Mouse (Mus musculus) lung, postnatal 14 days (tissue): ENCODE measurements around the gene Ifit3b.
"Not testable (repeated sequence)": the region's sequence is repeated elsewhere in the genome, so short reads cannot be mapped to it uniquely, and the experiment has no call there.

ENCODE experiments used
- DNase-seq: peaks from one replicate; pipeline ENCODE4 v3.0.0; 2021

Gene Ifit3b

DNA sequence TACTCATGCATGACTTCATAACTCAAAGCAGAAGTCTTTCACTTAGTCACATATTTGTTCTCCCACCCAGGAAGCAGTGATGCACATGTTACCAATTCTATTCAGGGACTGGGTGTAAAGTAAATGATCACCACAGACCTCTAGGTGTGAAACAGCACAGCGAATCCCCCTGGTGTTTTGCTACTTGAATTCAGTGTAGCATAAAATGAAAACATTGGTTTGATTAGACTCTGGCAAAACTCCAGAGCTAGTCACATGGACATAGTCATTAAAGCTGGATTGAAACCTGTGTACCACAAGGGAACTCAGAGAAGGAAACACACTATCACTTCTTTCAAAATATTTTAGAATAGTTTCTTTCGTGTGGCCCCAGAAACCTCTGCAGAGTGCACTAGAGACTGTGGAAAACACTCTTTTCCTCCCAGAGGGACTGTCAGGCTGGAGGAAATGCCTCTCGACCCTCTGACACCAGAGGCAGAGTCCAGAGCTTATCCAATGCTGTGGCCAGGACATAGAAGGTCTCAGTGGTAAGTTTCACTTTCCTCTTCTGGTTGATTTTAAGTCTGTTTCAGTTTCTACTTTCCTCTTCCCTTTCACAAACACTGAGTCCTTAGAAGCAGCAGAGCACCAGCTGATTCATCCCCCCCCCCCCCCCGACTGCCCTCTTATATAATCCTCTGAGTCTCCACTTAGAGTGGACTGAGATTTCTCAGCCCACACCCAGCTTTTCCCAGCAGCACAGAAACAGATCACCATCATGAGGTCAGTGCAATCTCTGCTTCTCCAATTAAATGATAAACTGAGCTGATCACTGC, at the start of gene Ifit3b:
Gene Ifit3b, plus strand, starts transcription at position 734 of the 815 bp plus-strand sequence.
- DNase-seq, result not testable (repeated sequence)

DNA sequence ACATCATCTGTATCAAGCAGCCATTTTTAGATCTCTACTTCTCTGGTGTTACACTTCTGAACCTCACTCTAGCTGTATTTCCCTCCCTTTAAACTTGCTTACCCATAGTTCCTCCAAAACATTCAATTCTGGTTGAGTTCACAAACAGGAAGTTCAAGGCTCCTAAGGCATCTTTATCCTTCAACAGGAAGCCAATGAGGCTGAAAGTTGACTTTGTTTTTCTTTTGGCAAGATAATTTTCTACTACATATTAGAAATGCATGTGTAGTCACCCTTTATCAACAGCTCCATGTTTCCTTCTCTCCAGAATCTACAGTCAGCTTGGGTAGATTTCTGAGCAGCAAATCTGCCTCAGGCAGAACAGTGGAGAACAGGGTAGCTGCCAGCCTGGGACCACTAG, 45.2 kb upstream of the Ifit3b start:
- DNase-seq, result no peak

GRCm38 (mm10) chr19:34566178-34566784, 41.5 kb upstream of the Ifit3b start:
- no peak for DNase-seq

GRCm38 (mm10) chr19:34568988-34569895, 38.5 kb upstream of the Ifit3b start:
- DNase-seq, result peak; percentile 40

- DNase-seq, result no peak
Observed at GRCm38 (mm10) chr19:34569896-34570476, 37.8 kb upstream of the Ifit3b start.

GRCm38 (mm10) chr19:34571080-34571479, 36.7 kb upstream of the Ifit3b start:
- no peak for DNase-seq

DNA sequence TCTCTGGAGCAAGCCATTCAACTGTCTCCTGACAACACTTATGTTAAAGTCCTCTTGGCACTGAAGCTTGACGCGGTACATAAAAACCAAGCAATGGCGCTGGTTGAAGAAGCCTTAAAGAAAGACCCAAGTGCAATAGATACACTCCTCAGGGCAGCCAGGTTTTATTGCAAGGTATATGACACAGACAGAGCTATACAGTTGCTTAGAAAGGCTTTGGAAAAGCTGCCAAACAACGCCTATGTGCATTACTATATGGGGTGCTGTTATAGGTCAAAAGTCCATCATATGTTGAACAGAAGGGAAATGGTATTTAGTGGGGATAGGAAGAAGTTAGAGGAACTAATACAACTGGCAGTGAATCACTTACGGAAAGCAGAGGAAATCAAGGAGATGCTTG, 34.1 kb upstream of the Ifit3b start:
- DNase-seq, result no peak

DNA sequence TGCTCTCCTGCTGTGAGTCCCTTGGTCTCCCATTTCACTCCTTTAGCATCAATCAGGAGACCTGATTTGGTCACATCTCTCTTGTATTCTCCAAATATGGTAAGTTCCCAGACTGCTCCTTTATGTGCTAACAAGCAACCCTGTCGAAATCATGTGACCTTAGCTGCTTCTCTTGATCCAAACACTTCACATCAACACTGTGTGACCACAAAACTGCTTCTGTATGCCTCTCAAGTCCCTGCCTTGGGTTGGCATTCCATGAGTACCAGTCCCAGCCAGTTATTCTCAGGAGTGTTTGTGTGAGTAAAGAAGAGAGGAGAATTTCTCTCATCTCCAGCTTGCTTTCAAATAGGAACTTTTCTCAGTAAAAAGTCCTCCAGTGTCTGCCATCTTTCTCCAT, 30.6 kb upstream of the Ifit3b start:
- no peak for DNase-seq

DNA sequence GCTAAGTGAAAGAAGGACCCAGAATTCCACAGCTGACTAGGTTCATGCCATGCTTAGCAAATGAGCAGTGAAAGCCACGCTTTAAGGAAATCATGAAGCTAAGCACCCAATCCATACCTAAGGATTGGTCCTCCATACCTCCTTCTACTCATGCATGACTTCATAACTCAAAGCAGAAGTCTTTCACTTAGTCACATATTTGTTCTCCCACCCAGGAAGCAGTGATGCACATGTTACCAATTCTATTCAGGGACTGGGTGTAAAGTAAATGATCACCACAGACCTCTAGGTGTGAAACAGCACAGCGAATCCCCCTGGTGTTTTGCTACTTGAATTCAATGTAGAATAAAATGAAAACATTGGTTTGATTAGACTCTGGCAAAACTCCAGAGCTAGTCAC, 25.1 kb upstream of the Ifit3b start:
- DNase-seq, result not testable (repeated sequence)

DNA sequence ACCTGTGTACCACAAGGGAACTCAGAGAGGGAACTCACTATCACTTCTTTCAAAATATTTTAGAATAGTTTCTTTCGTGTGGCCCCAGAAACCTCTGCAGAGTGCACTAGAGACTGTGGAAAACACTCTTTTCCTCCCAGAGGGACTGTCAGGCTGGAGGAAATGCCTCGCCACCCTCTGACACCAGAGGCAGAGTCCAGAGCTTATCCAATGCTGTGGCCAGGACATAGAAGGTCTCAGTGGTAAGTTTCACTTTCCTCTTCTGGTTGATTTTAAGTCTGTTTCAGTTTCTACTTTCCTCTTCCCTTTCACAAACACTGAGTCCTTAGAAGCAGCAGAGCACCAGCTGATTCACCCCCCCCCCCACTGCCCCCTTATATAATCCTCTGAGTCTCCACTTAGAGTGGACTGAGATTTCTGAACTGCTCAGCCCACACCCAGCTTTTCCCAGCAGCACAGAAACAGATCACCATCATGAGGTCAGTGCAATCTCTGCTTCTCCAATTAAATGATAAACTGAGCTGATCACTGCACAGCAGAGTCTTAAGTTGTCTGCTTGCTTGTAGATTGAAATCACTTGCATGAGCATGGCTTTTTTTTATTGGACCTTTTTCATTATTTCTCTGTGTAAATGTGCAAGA, 24.5 kb upstream of the Ifit3b start, which contains the start of gene Ifit3:
Gene Ifit3, plus strand, starts transcription at position 406 of the 641 bp plus-strand sequence.
- DNase-seq, result peak; percentile 29

- DNase-seq, result not testable (repeated sequence)
Observed at GRCm38 (mm10) chr19:34585740-34586458, 21.9 kb upstream of the Ifit3b start.

- DNase-seq, result not testable (repeated sequence)
Observed at GRCm38 (mm10) chr19:34587898-34588692, 19.7 kb upstream of the Ifit3b start.

DNA sequence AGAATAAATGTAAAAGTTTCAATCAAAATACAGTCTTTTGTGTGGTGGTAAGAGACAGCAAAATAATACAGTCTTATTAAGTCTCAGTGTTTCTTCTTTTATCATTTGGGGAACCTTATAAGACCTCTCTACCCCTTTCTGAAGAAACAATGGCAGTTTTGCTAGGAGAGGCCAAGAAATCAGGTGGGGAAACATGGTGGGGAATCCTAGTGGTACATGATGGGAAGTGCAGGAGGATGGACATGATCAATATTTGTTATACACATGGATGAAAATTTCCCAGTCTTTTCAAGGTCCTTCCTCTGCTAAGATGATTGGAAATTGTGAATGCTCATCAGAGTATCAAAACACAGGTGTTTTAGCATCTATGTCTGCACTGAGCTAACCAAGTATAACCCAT, 18.8 kb upstream of the Ifit3b start:
- no peak for DNase-seq

GRCm38 (mm10) chr19:34593456-34593855, 14.3 kb upstream of the Ifit3b start:
- no peak for DNase-seq

DNA sequence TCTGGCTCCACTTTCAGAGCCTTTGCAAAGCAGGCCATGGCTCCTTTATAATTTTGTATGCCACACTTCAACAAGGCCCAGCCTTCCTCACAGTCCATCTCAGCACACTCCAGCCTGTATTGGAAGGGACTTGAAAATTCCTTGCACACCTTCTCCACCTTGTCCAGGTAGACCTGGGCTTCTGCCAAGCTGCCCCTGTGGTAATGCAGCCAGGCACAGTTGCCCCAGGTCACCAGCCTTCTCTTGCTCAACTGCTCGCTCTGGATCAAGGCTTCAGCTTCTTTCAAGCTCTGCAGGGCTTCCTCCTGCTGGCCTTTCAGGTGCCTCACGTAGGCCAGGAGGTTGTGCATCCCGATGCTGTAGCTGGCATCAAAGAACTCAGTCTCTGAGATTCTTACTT, 13.2 kb upstream of the Ifit3b start:
- DNase-seq, result not testable (repeated sequence)

DNA sequence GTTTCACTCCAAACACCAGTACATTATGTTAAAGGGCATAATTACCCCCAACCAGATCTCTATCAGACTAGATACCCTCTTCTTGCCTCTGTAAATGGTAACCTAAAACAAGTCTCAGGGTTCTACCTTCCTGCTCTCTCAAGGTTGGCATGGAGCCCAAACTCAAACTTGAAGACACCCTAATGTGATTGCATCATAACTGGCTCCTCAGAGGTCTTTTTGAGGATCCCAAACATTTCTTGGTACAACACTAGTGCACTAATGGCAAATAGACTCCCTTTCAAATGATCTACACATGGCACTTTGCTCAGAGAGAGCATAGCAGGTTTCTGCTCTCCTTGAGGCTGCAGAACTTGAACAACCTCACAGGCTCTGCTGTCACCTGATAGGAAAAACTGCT, 11.0 kb upstream of the Ifit3b start:
- no peak for DNase-seq

- peak; percentile 68 for DNase-seq
Observed at GRCm38 (mm10) chr19:34598341-34598740, 9.4 kb upstream of the Ifit3b start.

DNA sequence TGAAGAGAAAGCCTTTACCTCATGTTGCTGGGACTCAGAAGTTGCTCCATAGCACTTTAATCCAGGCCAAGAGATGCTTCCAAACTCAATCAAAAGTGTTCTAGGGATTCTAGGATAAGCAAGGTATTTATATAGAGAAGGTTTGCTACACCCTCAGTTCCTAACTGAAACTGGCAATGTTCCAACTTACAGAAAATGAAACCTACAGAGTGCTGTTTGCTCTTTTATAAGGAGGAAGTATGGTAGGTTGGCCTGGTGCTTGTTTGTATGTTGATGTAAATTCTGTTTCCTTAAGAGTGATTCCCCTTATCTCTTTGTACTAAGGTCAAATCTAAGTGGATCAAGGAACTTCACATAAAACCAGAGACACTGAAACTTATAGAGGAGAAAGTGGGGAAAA, 8.5 kb upstream of the Ifit3b start:
- DNase-seq, result not testable (repeated sequence)

DNA sequence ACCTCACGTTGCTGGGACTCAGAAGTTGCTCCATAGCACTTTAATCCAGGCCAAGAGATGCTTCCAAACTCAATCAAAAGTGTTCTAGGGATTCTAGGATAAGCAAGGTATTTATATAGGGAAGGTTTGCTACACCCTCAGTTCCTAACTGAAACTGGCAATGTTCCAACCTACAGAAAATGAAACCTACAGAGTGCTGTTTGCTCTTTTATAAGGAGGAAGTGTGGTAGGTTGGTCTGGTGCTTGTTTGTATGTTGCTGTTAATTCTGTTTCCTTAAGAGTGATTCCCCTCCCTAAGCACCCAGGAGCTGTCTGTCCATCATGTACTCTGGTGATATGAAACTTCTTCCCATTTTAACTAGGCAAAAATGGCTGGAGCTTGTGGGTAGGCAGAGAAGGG, 5.9 kb upstream of the Ifit3b start, which contains the start of gene Ifit1bl1:
Gene Ifit1bl1, minus strand, starts transcription at position 69 of the 400 bp plus-strand sequence.
- not testable (repeated sequence) for DNase-seq

DNA sequence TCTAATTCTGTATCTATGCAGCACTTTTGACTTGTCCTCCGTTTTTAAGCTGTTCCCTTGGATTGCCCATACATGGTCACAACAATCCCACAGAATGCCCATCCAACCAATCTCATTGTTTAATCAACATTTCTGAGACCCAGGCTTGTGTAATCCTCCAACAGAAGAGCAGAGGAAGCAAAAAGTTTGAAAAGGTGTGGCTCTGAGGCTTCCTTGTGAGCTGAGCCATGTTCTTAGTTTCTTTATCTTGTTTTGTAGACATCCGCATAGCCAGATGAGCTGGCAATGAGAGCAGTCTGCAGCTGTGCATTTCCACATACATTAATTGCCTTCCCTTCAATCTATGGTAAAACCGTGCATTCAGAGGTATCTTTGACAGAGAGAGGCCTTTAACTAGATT, 2.3 kb upstream of the Ifit3b start:
- DNase-seq, result no peak

GRCm38 (mm10) chr19:34610118-34610517, 2.3 kb downstream of the Ifit3b start:
- not testable (repeated sequence) for DNase-seq
